ENCODE assay signal across 10 mouse cellular contexts in genomic region chr17:13758586-13758985, GRCm38 (mm10). TPM values are rescaled to one million over a fixed set of nuclear protein-coding genes. Genes with fewer than 3 reads are reported as not detected.
DNase-seq lines count a peak whose midpoint lies in the region; ATAC-seq lines count a peak whose summit lies in the region.
"Had no signal": no experiment of that assay in that cellular context is flagged by ENCODE, and none has a peak within 500 bp of the region (broad histone marks: within the 10 kb centered on the region; RNA-seq: fewer than 3 reads in every experiment).

No protein-coding gene starts in this region.

- H3K27ac ChIP-seq in lung, embryonic 15.5 days: no peak overlapping the region
- H3K27ac ChIP-seq in limb, embryonic 10.5 days: no peak overlapping the region
- no peak overlapping the region for H3K27ac ChIP-seq in stomach, embryonic 14.5 days (ENCODE audit: low read length)
- H3K27ac ChIP-seq: liver, embryonic 13.5 days had no signal

- no peak for ATAC-seq in lung, embryonic 15.5 days (ENCODE audit: borderline replicate concordance, extremely low read depth, low FRiP score, low TSS enrichment)
- no peak for ATAC-seq in stomach, embryonic 14.5 days (ENCODE audit: insufficient number of reproducible peaks, insufficient read depth, low FRiP score, low read depth)
- no peak for ATAC-seq in megakaryocyte, adult 5-6 weeks (ENCODE audit: poor library complexity, severe bottlenecking)

- intact Hi-C loops in heart, postnatal 14 days (cut with DNase I): no loop called here

- peak overlapping the region; percentile 72 for H3K4me3 ChIP-seq in lung, embryonic 15.5 days
- peak overlapping the region; percentile 92 for H3K4me3 ChIP-seq in limb, embryonic 10.5 days
- H3K4me3 ChIP-seq in stomach, embryonic 14.5 days (ENCODE audit: low read depth, low read length): peak overlapping the region; percentile 94; the same call in 1 of the 2 replicates

- H3K9me3 ChIP-seq in lung, embryonic 15.5 days: no peaks in the 10 kb centered on the region
- no peaks in the 10 kb centered on the region for H3K9me3 ChIP-seq in limb, embryonic 10.5 days (replicated peaks)
- no peaks in the 10 kb centered on the region for H3K9me3 ChIP-seq in stomach, embryonic 14.5 days (ENCODE audit: control insufficient read depth, low read depth, low read length)
- H3K9me3 ChIP-seq: liver, embryonic 13.5 days had no signal

- no peaks in the 10 kb centered on the region for H3K27me3 ChIP-seq in lung, embryonic 15.5 days
- no peaks in the 10 kb centered on the region for H3K27me3 ChIP-seq in limb, embryonic 10.5 days (ENCODE audit: low read depth, poor library complexity, severe bottlenecking)
- H3K27me3 ChIP-seq in stomach, embryonic 14.5 days (ENCODE audit: control insufficient read depth, insufficient read depth, low read length): no peaks in the 10 kb centered on the region

- peak overlapping the region; percentile 87 for H3K4me2 ChIP-seq in lung, embryonic 15.5 days
- peak overlapping the region; percentile 97 for H3K4me2 ChIP-seq in stomach, embryonic 14.5 days (replicated peaks; ENCODE audit: low read depth, low read length)

- no peaks in the 10 kb centered on the region for H3K36me3 ChIP-seq in lung, embryonic 15.5 days
- H3K36me3 ChIP-seq in limb, embryonic 10.5 days: no peaks in the 10 kb centered on the region
- no peaks in the 10 kb centered on the region for H3K36me3 ChIP-seq in stomach, embryonic 14.5 days (ENCODE audit: control insufficient read depth, insufficient read depth, low read length)
- H3K36me3 ChIP-seq: liver, embryonic 13.5 days had no signal

- peaks cover 23% of the 10 kb centered on the region for H3K4me1 ChIP-seq in lung, embryonic 15.5 days
- peaks cover 30% of the 10 kb centered on the region for H3K4me1 ChIP-seq in limb, embryonic 10.5 days
- no peaks in the 10 kb centered on the region for H3K4me1 ChIP-seq in stomach, embryonic 14.5 days (ENCODE audit: control insufficient read depth, insufficient read depth, low read length)

- peak overlapping the region; percentile 90; the same call in 1 of the 2 replicates for H3K9ac ChIP-seq in lung, embryonic 15.5 days
- H3K9ac ChIP-seq in stomach, embryonic 14.5 days (replicated peaks; ENCODE audit: low read depth, low read length): no peak overlapping the region

- 76% methylated on average over 7 of the region's 7 CpGs for WGBS in lung, embryonic 15.5 days
- WGBS in limb, embryonic 10.5 days: 91% methylated on average over 7 of the region's 7 CpGs
- WGBS in stomach, embryonic 14.5 days: 62% methylated on average over 7 of the region's 7 CpGs

- DNase-seq in heart, adult 11 months: peak; percentile 36
- no peak for DNase-seq in heart, postnatal 14 days
- no peak for DNase-seq in lung, postnatal 25 days (ENCODE audit: low spot score)
- DNase-seq in limb, embryonic 10.5 days (ENCODE audit: low spot score): no peak
- no peak for DNase-seq in cerebellum, adult 18-20 months
- DNase-seq: liver, embryonic 13.5 days; thymus, postnatal 25 days had no signal

RNA-seq across cellular contexts. Expression of gene Afdn, which starts 1.8 kb away (rescaled TPM):
- 100 to 1,000 TPM; 106 to 131 TPM for total RNA-seq in heart, postnatal 14 days (2021)
- polyA plus RNA-seq in lung, embryonic 15.5 days (2015; fragmentation: Nextera tagmentation; extraction: Ambion mirVana): 111 and 114 TPM in 2 replicates
- 65.6 and 70.2 TPM in 2 replicates for polyA plus RNA-seq in limb, embryonic 10.5 days (2016; fragmentation: Nextera tagmentation; extraction: Ambion mirVana)
- 84.6 and 99.3 TPM in 2 replicates for polyA plus RNA-seq in stomach, embryonic 14.5 days (2014; fragmentation: Nextera tagmentation; extraction: Ambion mirVana)
- total RNA-seq in megakaryocyte, adult 5-6 weeks (2015): 14.1 and 15.3 TPM in 2 replicates
- 22.6 and 29.1 TPM in 2 replicates for total RNA-seq in megakaryocyte, adult 5-6 weeks (2017)

RNA-seq across cellular contexts. Expression of gene Tcte2, which starts 3.0 kb away (rescaled TPM):
- 1 to 10 TPM; 2.5 to 5.6 TPM for total RNA-seq in heart, postnatal 14 days (2021)
- 3.1 and 5.1 TPM in 2 replicates for polyA plus RNA-seq in lung, embryonic 15.5 days (2015; fragmentation: Nextera tagmentation; extraction: Ambion mirVana)
- 2.6 and 3.3 TPM in 2 replicates for polyA plus RNA-seq in limb, embryonic 10.5 days (2016; fragmentation: Nextera tagmentation; extraction: Ambion mirVana)
- 6.9 and 7.2 TPM in 2 replicates for polyA plus RNA-seq in stomach, embryonic 14.5 days (2014; fragmentation: Nextera tagmentation; extraction: Ambion mirVana)
- not detected in 2 replicates for total RNA-seq in megakaryocyte, adult 5-6 weeks (2015)
- total RNA-seq in megakaryocyte, adult 5-6 weeks (2017): not detected in 2 replicates
